Mouse (Mus musculus) layer of hippocampus, adult 18-20 months (tissue): ENCODE results near the gene Ankrd35. TPM values are rescaled to one million over a fixed set of nuclear protein-coding genes. Genes with fewer than 3 reads are reported as not detected.
"Not testable (repeated sequence)": the region's sequence is repeated elsewhere in the genome, so short reads cannot be mapped to it uniquely, and the experiment has no call there.

Experiments used
- DNase-seq, 2 experiments: peaks; one replicate each; pipeline ENCODE4 v3.0.0; 2022; ENCODE audit warnings: low spot score in 2 of 2
- long read RNA-seq: library from polyadenylated mRNA; stranded (forward); transcript quantifications from one replicate; pipeline ENCODE4 v2.0.0, GENCODE M21; 2021
- total RNA-seq, 2 experiments: library from RNA; stranded (reverse); gene quantifications; 2 replicates each; pipeline ENCODE4 v1.2.3; 2021

Gene Ankrd35
- total RNA-seq = 1 to 10 TPM; 5.5 to 6.9 TPM
- long read RNA-seq, full-length matches to known transcripts = 2 of 9 reads
- long read RNA-seq, partial matches to known transcripts = 2 of 9 reads
- long read RNA-seq, other reads (novel, unspliced or antisense) = 5 of 9 reads

DNA sequence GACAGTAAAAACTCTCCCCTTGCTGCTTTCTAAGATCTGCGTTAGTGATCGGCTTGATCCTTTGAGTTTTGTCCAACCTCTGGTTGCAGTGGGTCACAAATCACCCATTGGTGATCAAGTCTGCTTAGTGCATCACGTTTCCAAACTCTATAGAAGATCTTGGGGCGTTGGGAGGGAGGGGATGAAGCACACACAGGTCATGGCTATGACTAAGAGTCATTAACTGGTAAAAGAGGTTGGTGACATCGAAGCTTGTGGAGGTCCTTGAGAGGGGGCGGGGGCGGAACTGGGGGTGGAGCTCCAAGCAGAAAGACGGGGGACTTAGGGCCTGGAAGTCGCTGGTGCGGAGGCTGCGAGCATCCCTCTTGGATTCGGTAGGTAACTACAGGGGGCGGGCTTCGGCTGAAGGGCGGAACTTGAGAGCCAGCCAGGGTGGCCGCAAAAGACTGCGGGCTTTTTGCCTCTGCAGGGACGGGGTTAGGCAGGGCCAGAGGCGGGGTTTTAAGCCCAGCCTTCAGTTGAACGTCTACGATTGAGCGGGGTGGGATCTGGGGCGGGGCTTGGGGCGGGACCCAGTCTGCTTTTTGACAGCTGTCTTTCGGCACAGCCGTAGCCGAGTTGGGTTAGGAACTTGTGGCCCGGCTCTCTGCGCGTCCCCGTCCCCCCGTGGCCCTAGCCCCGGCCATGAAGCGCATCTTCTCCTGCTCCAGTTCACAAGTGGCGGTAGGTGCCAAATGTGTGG, at the start of gene Ankrd35:
Ankrd35 (plus strand) TSS at position 405 of the 742 bp plus-strand sequence.
- peak; percentile 50 to 70 for DNase-seq

DNA sequence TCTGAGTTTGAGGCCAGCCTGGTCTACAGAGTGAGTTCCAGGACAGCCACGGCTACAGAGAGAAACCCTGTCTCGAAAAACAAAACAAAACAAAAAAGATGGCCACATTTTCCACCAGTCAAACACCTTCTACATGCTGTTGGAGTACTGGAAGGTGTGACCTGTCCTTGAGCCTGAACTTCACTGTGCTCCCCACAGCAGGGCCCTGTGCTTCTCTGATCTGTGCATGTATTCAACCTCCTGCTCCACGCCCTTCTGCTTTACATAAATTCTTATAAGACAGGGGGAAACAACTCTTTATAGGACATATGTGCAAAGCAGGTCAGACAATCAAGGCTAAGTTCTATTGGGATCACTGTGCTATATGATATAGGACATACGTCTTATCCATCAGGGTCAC, 46.7 kb upstream of the Ankrd35 start:
- DNase-seq = no peak

DNA sequence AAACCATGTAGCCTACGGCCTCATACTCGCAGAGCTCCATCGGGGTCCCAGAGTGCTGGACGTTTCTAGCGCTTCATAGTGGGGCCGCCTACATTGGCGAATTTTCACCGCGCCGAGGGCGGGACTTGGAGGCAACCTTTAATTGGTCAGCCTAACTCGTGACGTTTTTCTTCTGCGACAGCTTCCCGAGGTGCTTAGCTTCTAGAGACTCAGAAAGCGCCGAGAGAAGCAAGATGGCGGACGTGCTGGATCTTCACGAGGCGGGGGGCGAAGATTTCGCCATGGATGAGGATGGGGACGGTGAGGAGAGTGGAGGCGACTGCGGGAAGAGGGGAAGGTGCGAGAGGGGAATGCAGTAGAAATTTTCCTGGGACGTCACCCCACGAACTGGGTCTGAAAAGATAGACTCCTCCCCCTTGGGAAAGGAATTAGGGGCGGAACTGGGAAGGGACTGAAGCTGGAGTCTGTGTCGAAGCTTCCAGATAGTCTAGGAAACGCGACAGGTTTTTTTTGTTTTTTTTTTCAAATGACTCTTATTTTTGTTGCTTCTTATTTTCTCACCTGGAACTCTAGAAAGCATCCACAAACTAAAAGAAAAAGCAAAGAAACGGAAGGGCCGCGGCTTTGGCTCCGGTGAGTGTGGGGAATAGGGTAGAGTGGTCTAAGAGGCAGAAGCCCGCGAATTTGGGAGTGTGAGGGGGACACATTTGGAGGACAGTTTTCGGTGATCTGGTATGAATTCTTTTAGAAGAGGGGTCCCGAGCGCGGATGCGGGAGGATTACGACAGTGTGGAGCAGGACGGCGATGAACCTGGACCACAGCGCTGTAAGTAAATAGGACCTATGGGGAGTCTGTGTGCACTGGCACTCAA, 40.0 kb upstream of the Ankrd35 start, which contains the start of gene Rbm8a:
Rbm8a (plus strand) TSS at position 205 of the 872 bp plus-strand sequence.
- peak; percentile 95 to 99 for DNase-seq

DNA sequence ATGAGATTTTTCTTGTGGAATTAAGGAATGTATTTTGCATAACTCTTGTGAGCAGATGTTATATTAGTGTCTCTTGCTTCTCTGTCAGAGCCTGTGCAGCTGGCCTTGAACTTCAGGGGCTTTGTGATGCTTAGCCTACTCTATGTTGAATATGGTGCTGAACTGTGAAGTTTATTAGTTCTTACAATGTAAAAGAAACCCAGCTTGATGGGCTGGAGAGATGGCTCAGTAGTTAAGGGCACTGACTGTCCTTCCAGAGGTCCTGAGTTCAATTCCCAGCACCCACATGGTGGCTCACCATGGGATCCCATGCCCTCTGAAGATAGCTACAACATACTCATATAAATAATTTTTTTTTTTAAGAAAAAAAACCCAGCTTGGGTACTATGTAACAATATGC, 37.9 kb upstream of the Ankrd35 start:
- DNase-seq = no peak

DNA sequence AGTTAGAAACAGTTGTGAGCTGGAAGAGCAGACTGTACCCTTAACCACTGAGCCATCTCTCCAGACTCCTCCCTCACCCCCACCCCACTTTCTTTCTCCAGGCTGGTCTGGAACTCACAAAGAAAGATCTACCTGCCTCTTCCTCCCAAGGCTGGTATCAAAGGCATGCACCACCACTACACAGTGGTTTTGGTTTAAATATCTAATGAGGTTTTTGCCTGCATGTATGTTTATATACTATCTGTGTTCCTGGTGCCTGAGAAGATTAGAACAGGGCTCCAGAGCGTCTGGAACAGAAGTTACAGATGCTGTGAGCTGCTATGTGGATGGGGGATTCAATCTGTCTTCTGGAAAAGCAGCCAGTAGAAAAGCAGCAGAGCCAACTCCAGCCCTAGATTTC, 35.9 kb upstream of the Ankrd35 start:
- no peak for DNase-seq

DNA sequence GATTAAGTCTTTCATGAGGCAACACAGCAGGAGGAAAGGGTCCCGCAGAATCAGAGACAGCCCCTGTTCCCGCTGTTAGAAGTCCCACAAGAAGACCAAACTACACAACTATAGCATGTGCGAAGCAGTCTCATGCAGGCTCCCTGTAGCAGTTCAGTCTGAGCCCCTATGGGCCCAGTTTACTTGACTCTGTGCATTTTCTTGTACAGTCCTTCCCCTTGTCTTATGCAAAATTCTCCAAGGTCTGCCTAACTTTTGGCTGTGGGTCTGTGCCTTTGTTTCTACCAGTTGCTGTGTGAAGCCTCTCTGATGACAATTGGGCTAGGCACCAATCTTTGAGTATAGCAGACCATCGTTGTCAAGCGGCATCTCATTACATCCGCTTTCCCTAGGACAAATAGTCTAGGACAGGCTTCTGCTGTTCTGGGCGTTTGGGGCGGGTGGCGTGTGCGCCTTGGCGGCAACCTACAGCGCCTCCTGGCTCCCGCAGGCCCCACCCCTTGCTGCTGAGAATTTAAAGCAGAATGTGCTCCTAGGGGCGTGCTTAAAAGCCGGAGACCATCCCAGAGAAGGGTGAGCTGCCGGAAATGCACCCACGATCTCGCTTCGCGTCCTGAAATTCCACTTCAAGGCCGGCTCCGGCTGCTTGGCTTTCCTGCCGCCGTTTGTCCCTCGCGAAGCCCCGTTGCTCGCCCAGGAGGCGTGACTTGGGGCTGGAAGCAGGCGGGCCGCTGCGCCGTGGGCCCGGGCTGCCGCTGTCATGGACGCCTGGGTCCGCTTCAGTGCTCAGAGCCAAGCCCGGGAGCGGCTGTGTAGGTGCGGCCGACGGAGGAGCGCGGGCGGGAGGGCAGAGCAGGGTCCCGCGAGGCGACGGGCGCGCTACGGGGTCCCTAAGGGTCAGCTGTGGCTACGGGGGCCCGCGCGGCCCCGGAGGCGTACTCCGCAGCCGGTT, 34.7 kb upstream of the Ankrd35 start, which contains the start of the genes Pex11b and Gm42957:
Pex11b (plus strand) TSS at position 449 of the 952 bp plus-strand sequence.
Gm42957 (plus strand) TSS at position 547 of the 952 bp plus-strand sequence.
- DNase-seq = peak; percentile 84 to 93

DNA sequence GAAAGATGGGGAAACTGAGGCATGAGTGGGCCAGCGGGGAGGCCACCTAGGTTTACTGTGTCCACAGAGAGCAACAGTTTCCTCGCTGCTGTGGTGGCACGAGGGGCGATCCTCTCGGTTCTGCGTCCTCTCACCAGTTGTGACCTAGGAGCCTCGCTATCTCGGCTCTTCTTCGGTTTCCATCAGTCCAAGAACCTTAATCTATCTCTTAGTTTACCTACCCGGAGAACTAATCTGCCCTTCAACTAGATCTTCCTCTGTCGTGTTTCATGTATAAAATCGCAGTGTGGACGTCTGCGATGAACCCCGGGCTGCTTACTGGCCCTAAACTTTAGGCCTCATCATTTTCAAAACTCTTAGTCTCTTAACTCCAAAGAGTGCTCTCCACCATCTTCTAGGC, 34.0 kb upstream of the Ankrd35 start:
- no peak for DNase-seq

DNA sequence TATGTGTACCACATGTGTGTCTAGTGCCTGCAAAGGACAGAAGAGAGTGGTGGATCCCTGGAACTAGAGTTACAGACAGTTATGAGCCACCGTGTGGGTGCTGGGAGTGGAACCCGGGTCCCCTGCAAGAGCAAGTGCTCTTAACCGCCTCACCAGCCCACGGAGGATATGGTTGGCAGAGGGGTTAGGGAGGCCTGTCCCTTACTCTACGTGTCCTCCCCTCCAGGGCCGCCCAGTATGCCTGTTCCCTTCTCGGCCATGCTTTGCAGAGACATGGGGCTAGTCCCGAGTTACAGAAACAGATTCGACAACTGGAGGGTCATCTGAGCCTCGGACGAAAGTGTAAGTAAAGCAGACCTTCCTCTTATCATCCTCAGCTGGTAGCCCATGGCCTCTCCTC, 33.5 kb upstream of the Ankrd35 start:
- no peak for DNase-seq

DNA sequence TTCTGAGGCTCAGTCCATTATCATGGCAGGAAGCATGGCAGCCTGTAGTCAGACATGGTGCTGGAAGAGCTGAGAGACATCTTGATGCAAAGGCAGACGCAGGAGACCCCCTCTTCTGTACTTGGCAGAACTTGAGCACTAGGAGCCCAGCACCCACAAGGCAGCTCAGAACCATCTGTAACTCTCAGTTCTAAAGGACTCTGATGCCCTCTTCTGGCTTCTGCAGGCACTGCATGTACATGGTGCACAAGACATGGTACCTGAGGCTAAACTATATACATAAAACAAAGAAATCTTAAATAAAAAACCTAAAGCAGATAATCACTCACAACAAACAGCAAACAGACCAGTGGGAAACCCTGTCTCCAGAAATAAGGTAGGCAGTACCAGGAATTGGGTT, 30.7 kb upstream of the Ankrd35 start:
- peak in 1 of 2 experiments; percentile 70 for DNase-seq

DNA sequence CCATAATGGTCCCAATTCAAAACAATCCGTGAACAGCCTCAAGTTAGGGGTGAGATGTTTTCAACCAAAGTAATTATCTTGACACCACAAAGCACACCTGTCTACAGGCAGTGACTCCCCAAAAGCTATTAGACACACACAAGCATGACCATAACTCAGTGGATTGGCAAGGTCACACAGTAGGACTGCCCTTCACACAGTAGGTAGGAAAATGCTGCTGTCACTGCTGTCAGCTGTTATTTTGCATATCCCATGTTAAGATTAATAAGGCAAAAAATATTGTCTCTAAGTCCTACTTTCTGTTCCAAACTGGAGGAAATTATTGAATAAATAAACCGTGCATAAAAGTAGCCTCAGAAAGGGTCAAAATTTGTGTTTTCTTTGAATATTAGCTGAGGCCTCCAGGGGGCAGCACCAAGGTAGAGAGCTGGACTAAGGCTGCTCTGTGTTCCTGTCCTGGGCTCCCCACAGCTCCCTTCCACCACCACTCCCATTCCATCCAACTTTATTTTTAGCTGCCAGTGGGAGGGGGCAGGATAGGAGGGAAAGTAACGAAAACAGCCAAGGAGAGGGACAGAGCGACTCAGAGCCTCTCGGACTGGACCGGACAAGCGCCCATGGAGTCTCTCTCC, 24.8 kb upstream of the Ankrd35 start, which contains the start of gene Itga10:
Itga10 (plus strand) TSS at position 567 of the 632 bp plus-strand sequence.
- DNase-seq = peak in 1 of 2 experiments; percentile 27

DNA sequence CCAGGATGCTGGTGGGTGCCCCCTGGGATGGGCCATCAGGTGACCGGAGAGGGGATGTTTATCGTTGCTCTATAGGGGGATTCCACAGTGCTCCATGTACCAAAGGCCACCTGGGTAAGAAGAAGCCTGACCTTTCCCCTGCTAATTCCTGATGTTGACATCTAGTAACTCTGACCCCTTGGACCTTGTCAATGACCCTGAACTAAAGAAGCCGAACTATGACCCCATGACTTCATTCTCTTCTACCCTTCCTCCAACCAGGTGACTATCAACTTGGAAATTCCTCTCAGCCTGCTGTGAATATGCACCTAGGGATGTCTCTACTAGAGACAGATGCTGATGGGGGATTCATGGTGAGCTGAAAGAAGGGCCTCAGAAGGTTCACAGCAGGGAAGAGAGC, 22.6 kb upstream of the Ankrd35 start:
- DNase-seq = no peak

DNA sequence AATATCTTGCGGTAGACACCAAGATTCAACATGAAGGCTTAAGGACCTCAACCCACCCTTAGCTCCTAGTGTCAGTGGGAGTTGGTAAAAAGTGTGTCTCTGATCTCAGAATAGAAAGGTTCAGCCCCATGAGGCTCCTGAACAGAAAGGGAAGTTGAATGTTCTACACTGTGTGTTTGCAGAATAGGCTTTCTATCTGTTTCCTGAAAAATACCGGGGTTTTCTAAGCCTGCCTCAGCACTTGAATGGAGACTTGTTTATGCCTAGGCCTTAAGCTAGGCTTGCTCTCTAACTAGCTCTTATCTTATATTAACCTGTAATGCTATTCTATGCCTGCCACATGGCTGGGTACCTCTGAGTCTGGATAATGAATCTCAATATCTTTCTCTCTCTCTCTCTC, 9.0 kb upstream of the Ankrd35 start:
- no peak for DNase-seq

DNA sequence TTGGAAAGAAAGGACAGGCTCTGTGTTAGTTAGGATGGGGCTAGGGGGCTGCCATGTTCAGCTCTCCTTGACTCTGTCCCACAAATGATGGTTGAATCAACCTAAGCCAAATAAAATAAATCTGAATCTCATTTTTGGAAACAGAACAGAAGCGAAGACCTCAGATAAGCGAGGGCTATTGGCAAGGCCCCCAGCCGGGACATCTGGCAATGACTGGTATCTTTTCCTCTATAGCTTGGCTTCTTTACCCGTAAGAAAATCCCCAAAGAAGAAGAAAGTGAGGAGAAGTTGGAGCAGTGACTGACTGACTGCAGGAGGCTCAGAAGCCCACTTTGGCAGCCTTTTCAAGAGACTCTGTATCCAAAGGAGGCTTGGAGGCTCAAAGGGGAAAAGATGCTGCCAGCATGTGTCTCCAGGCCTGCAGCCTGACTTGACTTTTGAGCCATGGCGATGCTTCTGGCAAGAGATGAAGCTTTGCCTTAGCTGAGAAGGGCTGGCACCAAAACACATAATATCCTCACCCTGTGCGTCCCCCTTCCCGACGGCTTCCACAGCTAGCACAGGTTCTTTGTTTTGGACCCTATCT, 7.1 kb upstream of the Ankrd35 start:
- DNase-seq = no peak

DNA sequence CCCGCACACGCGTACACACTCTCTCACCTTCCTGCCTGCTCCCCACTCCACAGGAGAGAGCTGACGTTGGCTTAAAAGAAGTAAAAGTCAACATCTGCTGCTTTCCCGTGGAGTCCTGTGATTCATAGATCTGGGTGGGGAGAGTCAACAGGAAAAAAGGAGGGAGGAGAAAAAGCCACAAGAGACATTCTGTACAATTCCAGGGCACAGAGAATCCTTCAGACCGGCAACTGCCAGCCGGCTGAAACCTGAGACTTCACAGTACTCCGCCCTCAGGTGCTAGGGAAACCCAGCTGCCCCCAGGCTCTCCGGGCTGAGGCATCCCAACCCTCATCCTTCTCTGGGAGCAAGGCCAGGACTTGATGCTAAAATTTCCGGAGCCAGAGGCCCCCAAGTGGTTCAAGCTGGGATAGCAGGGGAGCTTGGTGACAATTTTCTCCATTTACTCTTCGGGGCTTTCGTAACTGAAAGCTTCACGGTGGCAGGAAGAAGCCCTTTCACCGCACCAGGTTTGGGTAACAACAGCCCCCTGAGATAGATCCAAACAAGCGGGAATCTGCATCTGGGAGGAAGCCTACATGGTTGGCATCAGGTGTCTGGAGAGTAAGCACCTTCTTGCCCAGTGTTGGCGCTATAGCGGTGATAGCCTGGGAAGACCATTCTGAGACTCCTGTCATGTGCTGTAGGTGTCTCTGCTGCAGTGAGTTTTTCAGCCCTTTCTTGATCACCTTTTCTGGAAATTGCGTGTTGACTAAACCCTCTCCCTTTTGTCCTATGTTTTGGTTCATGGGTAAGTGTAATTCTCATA, 6.3 kb upstream of the Ankrd35 start:
- DNase-seq = peak; percentile 83 to 94

DNA sequence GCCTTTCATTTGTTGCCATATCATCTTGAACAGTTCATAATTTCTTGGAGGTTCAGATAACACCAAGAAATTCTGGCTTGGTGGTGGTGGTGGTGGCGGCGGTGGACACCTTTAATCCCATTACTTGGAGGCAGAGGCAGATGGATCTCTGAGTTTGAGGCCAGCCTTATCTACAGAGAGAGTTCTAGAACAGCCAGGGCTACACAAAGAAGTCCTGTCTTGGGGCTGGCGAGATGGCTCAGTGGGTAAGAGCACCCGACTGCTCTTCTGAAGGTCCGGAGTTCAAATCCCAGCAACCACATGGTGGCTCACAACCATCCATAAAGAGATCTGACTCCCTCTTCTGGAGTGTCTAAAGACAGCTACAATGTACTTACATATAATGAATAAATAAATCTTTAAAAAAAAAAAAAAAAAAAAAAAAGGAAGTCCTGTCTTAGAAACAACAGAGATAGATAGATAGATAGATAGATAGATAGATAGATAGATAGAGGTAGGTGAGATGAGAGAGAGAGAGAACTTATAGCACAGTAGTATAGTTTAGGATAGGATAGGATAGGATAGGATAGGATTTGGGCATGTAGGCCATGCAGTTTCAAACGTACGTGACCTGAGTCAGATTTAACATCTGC, 4.1 kb upstream of the Ankrd35 start:
- DNase-seq = not testable (repeated sequence)

DNA sequence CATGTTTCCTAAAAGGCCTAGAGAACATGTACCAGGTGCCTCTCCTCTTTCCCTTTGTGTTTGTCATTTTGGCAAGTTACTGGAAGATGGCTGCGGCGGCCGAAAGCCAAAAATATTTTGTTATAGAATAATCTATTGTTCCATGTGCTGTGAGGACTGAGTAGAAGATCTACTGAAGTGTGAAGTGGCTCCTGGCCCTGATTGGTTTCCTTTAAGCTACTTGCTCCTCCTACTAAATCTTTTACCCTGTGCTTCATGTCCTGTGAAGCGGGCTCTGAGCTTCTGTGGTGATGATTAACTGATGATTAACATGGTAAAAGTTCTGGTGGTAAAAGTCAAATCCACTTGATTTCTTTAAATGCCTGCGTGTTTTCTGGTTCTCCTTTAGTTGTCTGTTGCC, 3.0 kb upstream of the Ankrd35 start:
- no peak for DNase-seq

DNA sequence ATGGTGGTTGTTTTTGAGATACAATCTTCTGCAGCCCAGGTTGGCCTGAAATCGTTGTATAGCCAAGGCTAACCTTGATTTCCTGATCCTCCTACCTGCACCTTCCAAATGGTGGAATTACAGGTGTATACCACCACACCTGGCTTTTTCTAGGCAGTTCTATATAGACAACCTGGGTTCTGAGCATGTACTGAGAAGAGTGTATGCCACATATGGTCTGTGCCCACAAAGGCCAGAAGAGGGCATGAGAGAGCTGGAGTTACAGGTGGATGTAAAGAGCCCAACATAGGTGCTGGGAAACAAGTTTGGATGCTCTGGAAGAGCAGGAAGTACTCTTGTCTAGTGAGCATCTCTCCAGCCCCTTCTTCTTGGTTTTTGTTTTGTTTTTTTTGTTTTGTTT, 2.6 kb upstream of the Ankrd35 start:
- DNase-seq = no peak

DNA sequence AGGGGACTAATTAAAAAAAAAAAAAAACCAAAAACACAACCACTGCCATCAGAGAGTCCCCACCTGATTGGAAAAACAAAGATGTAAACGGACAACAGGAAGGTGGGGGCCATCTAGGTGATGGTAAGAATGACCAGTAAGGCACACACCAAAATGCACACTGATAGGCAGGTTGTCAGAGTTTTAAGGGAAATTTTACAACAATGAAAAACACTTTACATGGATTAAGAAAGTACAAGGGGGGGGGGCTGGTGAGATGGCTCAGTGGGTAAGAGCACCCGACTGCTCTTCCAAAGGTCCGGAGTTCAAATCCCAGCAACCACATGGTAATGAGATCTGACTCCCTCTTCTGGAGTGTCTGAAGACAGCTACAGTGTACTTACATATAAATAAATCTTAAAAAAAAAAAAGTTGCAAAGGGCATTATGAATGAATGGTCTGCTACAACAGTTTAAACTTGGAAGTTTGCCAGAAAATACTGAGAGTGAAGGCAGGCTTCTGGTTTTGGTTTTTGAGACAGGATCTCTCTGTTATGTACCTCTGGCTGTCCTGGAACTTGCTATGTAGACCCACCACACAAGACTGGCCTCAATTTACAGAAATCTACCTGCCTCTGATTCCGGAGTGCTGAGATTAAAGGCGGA, 1.4 kb upstream of the Ankrd35 start:
- no peak for DNase-seq
